Mouse (Mus musculus) forebrain, embryonic 11.5 days (tissue): ENCODE results near the gene Btbd19. TPM values are rescaled to one million over a fixed set of nuclear protein-coding genes. Genes with fewer than 3 reads are reported as not detected.

Experiments
- ATAC-seq: fragments of 200-750 bp; cut with Nextera tagmentation; replicated peaks from 2 replicates; pipeline ENCODE4 v1.8.0; 2017; ENCODE audit warnings: moderate TSS enrichment; ENCODE audit not compliant: low FRiP score
- DNase-seq: peaks from one replicate; pipeline ENCODE4 v3.0.0-alpha.2; 2017; ENCODE audit warnings: low spot score
- H3K27ac ChIP-seq: fragments of 300-500 bp; sonication (generic); 2 replicates; pipeline ENCODE4 v1.5.1; 2014; ENCODE audit warnings: low read depth, low read length
- H3K27me3 ChIP-seq: fragments of 300-500 bp; sonication (generic); 2 replicates; pipeline ENCODE4 v1.6.1; 2014; ENCODE audit warnings: mild to moderate bottlenecking, low read length, mixed read lengths; ENCODE audit not compliant: control insufficient read depth, insufficient read depth
- H3K36me3 ChIP-seq: fragments of 300-500 bp; sonication (generic); 2 replicates; pipeline ENCODE4 v1.6.1; 2014; ENCODE audit warnings: mild to moderate bottlenecking, low read length, moderate library complexity, mixed read lengths; ENCODE audit not compliant: control insufficient read depth, insufficient read depth
- H3K4me1 ChIP-seq: fragments of 300-500 bp; sonication (generic); replicated peaks from 2 replicates; pipeline ENCODE4 v1.6.1; 2014; ENCODE audit warnings: low read length, mixed read lengths; ENCODE audit not compliant: control insufficient read depth, insufficient read depth
- H3K4me2 ChIP-seq: fragments of 300-500 bp; sonication (generic); 2 replicates; pipeline ENCODE4 v1.6.1; 2014; ENCODE audit warnings: low read depth, mild to moderate bottlenecking, low read length, moderate library complexity, mixed read lengths; ENCODE audit not compliant: severe bottlenecking
- H3K4me3 ChIP-seq: fragments of 300-500 bp; sonication (generic); 2 replicates; pipeline ENCODE4 v1.5.1; 2014; ENCODE audit warnings: low read depth, low read length
- H3K9ac ChIP-seq: fragments of 300-500 bp; sonication (generic); 2 replicates; pipeline ENCODE4 v1.6.1; 2014; ENCODE audit warnings: low read length
- H3K9me3 ChIP-seq: fragments of 300-500 bp; sonication (generic); 2 replicates; pipeline ENCODE4 v1.6.1; 2016; ENCODE audit warnings: low read length, mixed read lengths; ENCODE audit not compliant: control insufficient read depth
- WGBS: fragments of 180-500 bp; shearing (Covaris S2); extraction: QIAGEN DNeasy Blood & Tissue Kit; methylation state at CpG from one replicate; pipeline ENCODE4 v1.1.7; 2014; 5-methylcytosine and 5-hydroxymethylcytosine counted together
- polyA plus RNA-seq: library from polyadenylated mRNA; unstranded; fragments of >200 nt; fragmentation: Nextera tagmentation; extraction: Ambion mirVana; gene quantifications from 2 replicates; pipeline ENCODE4 v1.2.1, GENCODE M21; 2014

Gene Btbd19
- polyA plus RNA-seq, 1 experiment from 2014 or later: 4.1 TPM

- peak overlapping the region; percentile 83 for H3K4me3 ChIP-seq
- no peaks in the 10 kb centered on the region for H3K9me3 ChIP-seq
- H3K9ac ChIP-seq: peak overlapping the region; percentile 80
- H3K36me3 ChIP-seq: peaks cover 3% of the 10 kb centered on the region; the same call in 1 of the 2 replicates
- peak overlapping the region; percentile 41 for H3K27ac ChIP-seq
- peak overlapping the region; percentile 95 for H3K4me2 ChIP-seq
- ATAC-seq (peak; percentile 69), DNase-seq (peak; percentile 83)
- 5% methylated on average over 7 of the region's 7 CpGs for WGBS
- peaks cover 3% of the 10 kb centered on the region for H3K27me3 ChIP-seq
- peaks cover 18% of the 10 kb centered on the region for H3K4me1 ChIP-seq
These were observed 6.6 kb upstream of the Btbd19 start for GRCm38 (mm10) chr4:117131890-117132793.

GRCm38 (mm10) chr4:117131198-117131597, 5.7 kb upstream of the Btbd19 start:
- H3K4me3 ChIP-seq: no peak overlapping the region
- 55% methylated on average over 6 of the region's 6 CpGs for WGBS

GRCm38 (mm10) chr4:117130790-117131189, 5.3 kb upstream of the Btbd19 start:
- Histone ChIP-seq H3K4me2 (no peak overlapping the region), H3K27me3 (peaks cover 3% of the 10 kb centered on the region), H3K27ac (no peak overlapping the region), H3K9ac (no peak overlapping the region), H3K9me3 (no peaks in the 10 kb centered on the region), H3K36me3 (peaks cover 3% of the 10 kb centered on the region; the same call in 1 of the 2 replicates), H3K4me1 (peaks cover 23% of the 10 kb centered on the region), H3K4me3 (no peak overlapping the region)
- ATAC-seq (no peak), DNase-seq (no peak)
- WGBS: 30% methylated on average over 6 of the region's 6 CpGs

More at GRCm38 (mm10) chr4:117131198-117131597, 5.7 kb upstream of the Btbd19 start:
- H3K36me3 ChIP-seq: peaks cover 3% of the 10 kb centered on the region; the same call in 1 of the 2 replicates
- peaks cover 19% of the 10 kb centered on the region for H3K4me1 ChIP-seq
- ATAC-seq: no peak
- DNase-seq: no peak
- no peak overlapping the region for H3K4me2 ChIP-seq
- H3K27me3 ChIP-seq: peaks cover 3% of the 10 kb centered on the region
- no peak overlapping the region for H3K27ac ChIP-seq
- no peak overlapping the region for H3K9ac ChIP-seq
- no peaks in the 10 kb centered on the region for H3K9me3 ChIP-seq

GRCm38 (mm10) chr4:117127991-117128686, 2.6 kb upstream of the Btbd19 start:
- H3K4me2 ChIP-seq: no peak overlapping the region
- H3K4me3 ChIP-seq: no peak overlapping the region
- peaks cover 3% of the 10 kb centered on the region for H3K27me3 ChIP-seq
- ATAC-seq (no peak), DNase-seq (no peak)
- 90% methylated on average over 33 of the region's 33 CpGs for WGBS
- no peaks in the 10 kb centered on the region for H3K9me3 ChIP-seq
- peaks cover 3% of the 10 kb centered on the region; the same call in 1 of the 2 replicates for H3K36me3 ChIP-seq
- peaks cover 28% of the 10 kb centered on the region for H3K4me1 ChIP-seq
- H3K27ac ChIP-seq: no peak overlapping the region
- no peak overlapping the region for H3K9ac ChIP-seq

GRCm38 (mm10) chr4:117126675-117127290, 1.3 kb upstream of the Btbd19 start, which contains the start of gene Tctex1d4:
TSS of gene Tctex1d4 (plus strand) at chr4:117126794.
- Histone ChIP-seq H3K9me3 (no peaks in the 10 kb centered on the region), H3K27ac (peak within 1 kb of the TSS; percentile 33; the same call in 1 of the 2 replicates), H3K27me3 (no peaks in the 10 kb centered on the region), H3K4me3 (no peak within 1 kb of the TSS), H3K36me3 (peaks cover 3% of the 10 kb centered on the region; the same call in 1 of the 2 replicates), H3K4me1 (peaks cover 16% of the 10 kb centered on the region), H3K4me2 (0 out of 2 replicates have a peak within 1 kb of the TSS, but pooled peaks have one; percentile 0), H3K9ac (peak within 1 kb of the TSS; percentile 41)
- ATAC-seq (no peak), DNase-seq (no peak)
- WGBS: 89% methylated on average over 9 of the region's 9 CpGs

- no peak for ATAC-seq
These were observed 567 bp upstream of the Btbd19 start for GRCm38 (mm10) chr4:117125910-117126674.

GRCm38 (mm10) chr4:117124518-117125347, 792 bp downstream of the Btbd19 start:
- Histone ChIP-seq H3K9ac (peak overlapping the region; percentile 41), H3K4me1 (peaks cover 18% of the 10 kb centered on the region), H3K36me3 (peaks cover 3% of the 10 kb centered on the region; the same call in 1 of the 2 replicates), H3K27ac (no peak overlapping the region), H3K9me3 (no peaks in the 10 kb centered on the region), H3K4me2 (no peak overlapping the region), H3K4me3 (no peak overlapping the region), H3K27me3 (no peaks in the 10 kb centered on the region)
- DNase-seq: no peak
- ATAC-seq: no peak
- WGBS: 79% methylated on average over 14 of the region's 14 CpGs

More at GRCm38 (mm10) chr4:117125910-117126674, 567 bp upstream of the Btbd19 start:
- Histone ChIP-seq H3K4me1 (peaks cover 17% of the 10 kb centered on the region), H3K27ac (peak overlapping the region; percentile 33; the same call in 1 of the 2 replicates), H3K36me3 (peaks cover 3% of the 10 kb centered on the region; the same call in 1 of the 2 replicates), H3K9me3 (no peaks in the 10 kb centered on the region), H3K27me3 (no peaks in the 10 kb centered on the region), H3K9ac (peak overlapping the region; percentile 41), H3K4me2 (no peak overlapping the region), H3K4me3 (no peak overlapping the region)
- 53% methylated on average over 15 of the region's 15 CpGs for WGBS
- DNase-seq: no peak
